Mouse (Mus musculus) layer of hippocampus, adult 8-10 months (tissue): ENCODE measurements around the gene Btbd35f26. TPM values are rescaled to one million over a fixed set of nuclear protein-coding genes. Genes with fewer than 3 reads are reported as not detected.
A peak's percentile ranks its signal among the peaks of the same experiment; 100 is the strongest.
"Not testable (repeated sequence)": the region's sequence is repeated elsewhere in the genome, so short reads cannot be mapped to it uniquely, and the experiment has no call there.

Source experiments
- DNase-seq, 2 experiments: peaks; one replicate each; pipeline ENCODE4 v3.0.0; 2022; ENCODE audit warnings: low spot score in 2 of 2
- total RNA-seq, 4 experiments: library from RNA; stranded (reverse); gene quantifications; 2 replicates each; pipeline ENCODE4 v1.2.4; 2022

Gene Btbd35f26
- not detected for total RNA-seq

- DNase-seq = not testable (repeated sequence)
These were observed at the start of gene Btbd35f26 for GRCm38 (mm10) chrX:31336154-31336553. Btbd35f26 (plus strand) TSS chrX:31336454.

GRCm38 (mm10) chrX:31341924-31342323 lies 5.7 kb downstream of the Btbd35f26 start:
- DNase-seq = peak in 1 of 2 experiments; percentile 1

- DNase-seq = not testable (repeated sequence)
These were observed 47.6 kb downstream of the Btbd35f26 start, which contains the start of gene Btbd35f19 for GRCm38 (mm10) chrX:31383818-31384217. Btbd35f19 (minus strand) TSS chrX:31383918.

Other genes starting within 250 kb of the Btbd35f26 start
- not detected for gene Btbd35f29, start 218.8 kb upstream of the Btbd35f26 start, total RNA-seq
- gene Spin2f, start 82.6 kb upstream of the Btbd35f26 start, total RNA-seq = not detected
- gene Btbd35f19, start 47.5 kb downstream of the Btbd35f26 start, total RNA-seq = not detected
- gene Gm21883, start 237.8 kb downstream of the Btbd35f26 start, total RNA-seq = not detected